Mouse (Mus musculus): ENCODE measurements around the gene Wnt2.

The Wnt2 gene

GRCm38 (mm10) chr6:18029746-18030656, at the start of gene Wnt2:
Wnt2 (minus strand) TSS chr6:18030585.
- peak; percentile 40 for DNase-seq (ENCODE audit: low spot score)

GRCm38 (mm10) chr6:18078615-18079014, 48.2 kb upstream of the Wnt2 start:
- DNase-seq (ENCODE audit: low spot score) = peak; percentile 60

GRCm38 (mm10) chr6:18076986-18077385, 46.6 kb upstream of the Wnt2 start:
- no peak for DNase-seq (ENCODE audit: low spot score)

GRCm38 (mm10) chr6:18076577-18076976, 46.2 kb upstream of the Wnt2 start:
- no peak for DNase-seq (ENCODE audit: low spot score)

- no peak for DNase-seq (ENCODE audit: low spot score)
These were observed 27.5 kb upstream of the Wnt2 start for GRCm38 (mm10) chr6:18057899-18058298.

- DNase-seq (ENCODE audit: low spot score) = peak; percentile 33
These were observed 21.3 kb upstream of the Wnt2 start for GRCm38 (mm10) chr6:18051702-18052101.

- DNase-seq (ENCODE audit: low spot score) = no peak
These were observed 13.9 kb upstream of the Wnt2 start for GRCm38 (mm10) chr6:18044299-18044698.

- no peak for DNase-seq (ENCODE audit: low spot score)
These were observed 12.8 kb upstream of the Wnt2 start for GRCm38 (mm10) chr6:18043172-18043571.

GRCm38 (mm10) chr6:18032271-18032670, 1.9 kb upstream of the Wnt2 start:
- DNase-seq (ENCODE audit: low spot score) = no peak

- DNase-seq (ENCODE audit: low spot score) = peak; percentile 45
These were observed 1.2 kb upstream of the Wnt2 start for GRCm38 (mm10) chr6:18031509-18032010.

GRCm38 (mm10) chr6:18030868-18031508, 603 bp upstream of the Wnt2 start:
- DNase-seq (ENCODE audit: low spot score) = no peak

- DNase-seq (ENCODE audit: low spot score) = no peak
These were observed 6.1 kb downstream of the Wnt2 start for GRCm38 (mm10) chr6:18024133-18024794.

GRCm38 (mm10) chr6:18013346-18013745, 17.0 kb downstream of the Wnt2 start:
- DNase-seq (ENCODE audit: low spot score) = no peak

GRCm38 (mm10) chr6:18007356-18007755, 23.0 kb downstream of the Wnt2 start:
- no peak for DNase-seq (ENCODE audit: low spot score)

- DNase-seq (ENCODE audit: low spot score) = no peak
These were observed 28.3 kb downstream of the Wnt2 start for GRCm38 (mm10) chr6:18002065-18002464.

- DNase-seq (ENCODE audit: low spot score) = peak; percentile 31
These were observed 31.9 kb downstream of the Wnt2 start for GRCm38 (mm10) chr6:17998497-17998896.

- DNase-seq (ENCODE audit: low spot score) = peak; percentile 28
These were observed 35.2 kb downstream of the Wnt2 start for GRCm38 (mm10) chr6:17994956-17995790.

- no peak for DNase-seq (ENCODE audit: low spot score)
These were observed 38.8 kb downstream of the Wnt2 start for GRCm38 (mm10) chr6:17991625-17992024.

- DNase-seq (ENCODE audit: low spot score) = no peak
These were observed 40.0 kb downstream of the Wnt2 start for GRCm38 (mm10) chr6:17990173-17991028.

- no peak for DNase-seq (ENCODE audit: low spot score)
These were observed 51.0 kb downstream of the Wnt2 start for GRCm38 (mm10) chr6:17979361-17979760.

- DNase-seq (ENCODE audit: low spot score) = no peak
These were observed 51.5 kb downstream of the Wnt2 start for GRCm38 (mm10) chr6:17978881-17979280.
